Comparison of ENCODE assay signal across 15 mouse cellular contexts in genomic region chr1:164988191-164988590, GRCm38 (mm10). TPM values are rescaled to one million over a fixed set of nuclear protein-coding genes. Genes with fewer than 3 reads are reported as not detected.
DNase-seq lines count a peak whose midpoint lies in the region; ATAC-seq and TF ChIP-seq lines count a peak whose summit lies in the region.
"Had no signal": no experiment of that assay in that cellular context is flagged by ENCODE, and none has a peak within 500 bp of the region (broad histone marks: within the 10 kb centered on the region; RNA-seq: fewer than 3 reads in every experiment).

No protein-coding gene starts in this region.

- intact Hi-C loops in gastrocnemius, postnatal 14 days (cut with DNase I; ENCODE audit: low total_unique reads), result no loop called here

- H3K27me3 ChIP-seq in hindbrain, embryonic 12.5 days, result no peaks in the 10 kb centered on the region
- H3K27me3 ChIP-seq in midbrain, postnatal 0 days (ENCODE audit: insufficient read depth, low read length), result no peaks in the 10 kb centered on the region
- H3K27me3 ChIP-seq in heart, embryonic 11.5 days (ENCODE audit: control insufficient read depth, insufficient read depth, low read length), result no peaks in the 10 kb centered on the region
- H3K27me3 ChIP-seq: limb, embryonic 13.5 days; lung, embryonic 15.5 days had no signal

- H3K4me2 ChIP-seq in hindbrain, embryonic 12.5 days (replicated peaks), result no peak overlapping the region
- no peak overlapping the region for H3K4me2 ChIP-seq in midbrain, postnatal 0 days (ENCODE audit: low read depth, low read length, poor library complexity, severe bottlenecking)
- H3K4me2 ChIP-seq in heart, embryonic 11.5 days, result no peak overlapping the region
- H3K4me2 ChIP-seq: limb, embryonic 13.5 days; lung, embryonic 15.5 days had no signal

- H3K36me3 ChIP-seq in hindbrain, embryonic 12.5 days, result no peaks in the 10 kb centered on the region
- H3K36me3 ChIP-seq in midbrain, postnatal 0 days (ENCODE audit: insufficient read depth, low read length), result no peaks in the 10 kb centered on the region
- no peaks in the 10 kb centered on the region for H3K36me3 ChIP-seq in heart, embryonic 11.5 days (ENCODE audit: control insufficient read depth, insufficient read depth, low read length)
- H3K36me3 ChIP-seq: G1E; limb, embryonic 13.5 days; lung, embryonic 15.5 days had no signal

- H3K27ac ChIP-seq in hindbrain, embryonic 12.5 days, result no peak overlapping the region
- no peak overlapping the region for H3K27ac ChIP-seq in midbrain, postnatal 0 days (ENCODE audit: low read depth, low read length)
- H3K27ac ChIP-seq in heart, embryonic 11.5 days (ENCODE audit: low read depth, low read length), result no peak overlapping the region
- H3K27ac ChIP-seq: kidney, postnatal 0 days; limb, embryonic 13.5 days; lung, embryonic 15.5 days had no signal

- H3K4me3 ChIP-seq in hindbrain, embryonic 12.5 days, result no peak overlapping the region
- H3K4me3 ChIP-seq in midbrain, postnatal 0 days (ENCODE audit: low read depth, low read length), result no peak overlapping the region
- H3K4me3 ChIP-seq in heart, embryonic 11.5 days (ENCODE audit: low read depth, low read length), result no peak overlapping the region
- H3K4me3 ChIP-seq: erythroblast, embryonic 14.5 days; limb, embryonic 13.5 days; lung, embryonic 15.5 days had no signal

- 29% methylated on average over 3 of the region's 3 CpGs for WGBS in hindbrain, embryonic 12.5 days
- WGBS in midbrain, postnatal 0 days, result 24% methylated on average over 3 of the region's 3 CpGs
- 68% methylated on average over 3 of the region's 3 CpGs for WGBS in heart, embryonic 11.5 days (ENCODE audit: insufficient replicate concordance)

- no peak for TF ChIP-seq CTCF in midbrain, postnatal 0 days (IDR thresholded peaks at IDR 0.05)

- DNase-seq in frontal cortex, postnatal 14 days (ENCODE audit: low spot score in 2 of 2), result no peak
- DNase-seq in layer of hippocampus, postnatal 36 days, result peak; percentile 34
- DNase-seq in midbrain, postnatal 0 days (ENCODE audit: low spot score), result peak; percentile 67
- no peak for DNase-seq in retina, embryonic 14.5 days (ENCODE audit: low spot score)
- DNase-seq in gastrocnemius, postnatal 14 days, result no peak
- DNase-seq: heart, postnatal 4 days had no signal

- H3K9me3 ChIP-seq in hindbrain, embryonic 12.5 days (replicated peaks), result peaks cover 9% of the 10 kb centered on the region; the same call in 1 of the 2 replicates
- H3K9me3 ChIP-seq in midbrain, postnatal 0 days (ENCODE audit: low read length), result no peaks in the 10 kb centered on the region
- 0 out of 2 replicates have a peak, but pooled peaks cover 2% of the 10 kb centered on the region for H3K9me3 ChIP-seq in heart, embryonic 11.5 days (replicated peaks; ENCODE audit: control insufficient read depth, low read length)
- H3K9me3 ChIP-seq: lung, embryonic 15.5 days had no signal

- no peak overlapping the region for H3K9ac ChIP-seq in hindbrain, embryonic 12.5 days
- H3K9ac ChIP-seq in midbrain, postnatal 0 days (replicated peaks; ENCODE audit: low read length, poor library complexity, severe bottlenecking), result no peak overlapping the region
- H3K9ac ChIP-seq in heart, embryonic 11.5 days (ENCODE audit: low read depth, low read length), result no peak overlapping the region
- H3K9ac ChIP-seq: limb, embryonic 13.5 days; lung, embryonic 15.5 days had no signal

- ATAC-seq in frontal cortex, adult (ENCODE audit: low TSS enrichment), result peak; percentile 78
- ATAC-seq in hindbrain, embryonic 12.5 days (ENCODE audit: low FRiP score), result peak; percentile 87
- ATAC-seq in midbrain, postnatal 0 days (ENCODE audit: low FRiP score), result peak; percentile 77
- ATAC-seq in heart, embryonic 11.5 days (replicated peaks; ENCODE audit: insufficient number of reproducible peaks, low FRiP score, low TSS enrichment), result no peak

- no peaks in the 10 kb centered on the region for H3K4me1 ChIP-seq in hindbrain, embryonic 12.5 days
- H3K4me1 ChIP-seq in midbrain, postnatal 0 days (ENCODE audit: insufficient read depth, low read length), result no peaks in the 10 kb centered on the region
- H3K4me1 ChIP-seq in heart, embryonic 11.5 days (ENCODE audit: control insufficient read depth, insufficient read depth, low read length), result peaks cover 6% of the 10 kb centered on the region; the same call in 1 of the 2 replicates
- H3K4me1 ChIP-seq: limb, embryonic 13.5 days; lung, embryonic 15.5 days had no signal

RNA-seq across cellular contexts. Expression of gene Xcl1, which starts 52.9 kb away (rescaled TPM):
- polyA plus RNA-seq in hindbrain, embryonic 12.5 days (2016; fragmentation: Nextera tagmentation; extraction: Ambion mirVana), result not detected in 2 replicates
- total RNA-seq in layer of hippocampus, postnatal 36 days (2021), result not detected
- total RNA-seq in midbrain, postnatal 0 days (2014; rRNA removed), result not detected in 2 replicates
- polyA plus RNA-seq in midbrain, postnatal 0 days (2015; fragmentation: Nextera tagmentation; extraction: Ambion mirVana), result not detected in 2 replicates
- not detected in 2 replicates for polyA plus RNA-seq in heart, embryonic 11.5 days (2014; fragmentation: Nextera tagmentation; extraction: Ambion mirVana)
- total RNA-seq in gastrocnemius, postnatal 14 days (2021), result not detected
- total RNA-seq: G1E; heart, postnatal 4 days had no signal
- polyA plus RNA-seq: erythroblast, embryonic 14.5 days; G1E; kidney, postnatal 0 days; limb, embryonic 13.5 days; stomach, embryonic 14.5 days had no signal

Comparison
In these comparisons a context has a peak if more than half of its experiments do, and no peak if none do; other contexts are left out.
1. DNase-seq: peak in layer of hippocampus, postnatal 36 days (2 of 2) and midbrain, postnatal 0 days (single experiment); none in frontal cortex, postnatal 14 days (0 of 2), retina, embryonic 14.5 days (single experiment) and gastrocnemius, postnatal 14 days (single experiment).